Mouse (Mus musculus): ENCODE data around the gene Ghr. TPM values are rescaled to one million over a fixed set of nuclear protein-coding genes. Genes with fewer than 3 reads are reported as not detected.

The Ghr gene
- polyA plus RNA-seq, 1 experiment, result 3.8 TPM

GRCm38 (mm10) chr15:3417699-3418098 lies 165.6 kb downstream of the Ghr start:
- no peaks in the 10 kb centered on the region for H3K4me1 ChIP-seq (ENCODE audit: control insufficient read depth, insufficient read depth, insufficient read length, low read length)
- TF ChIP-seq POLR2A (IDR thresholded peaks at IDR 0.05; ENCODE audit: low read depth, low read length) (no peak), CTCF (IDR thresholded peaks at IDR 0.05; ENCODE audit: extremely low read depth, insufficient read length, insufficient replicate concordance, low read depth, low read length) (no peak)
- H3K27me3 ChIP-seq (ENCODE audit: control insufficient read depth, insufficient read depth, low read length), result no peaks in the 10 kb centered on the region
- H3K4me3 ChIP-seq (ENCODE audit: low read depth, low read length), result no peak overlapping the region
- H3K36me3 ChIP-seq (ENCODE audit: control insufficient read depth, insufficient read depth, low read length), result no peaks in the 10 kb centered on the region
- WGBS, result 62% methylated on average over 3 of the region's 3 CpGs
- no peak overlapping the region for H3K27ac ChIP-seq (ENCODE audit: insufficient read depth, low read depth, low read length)

GRCm38 (mm10) chr15:3413103-3413502 lies 170.2 kb downstream of the Ghr start:
- H3K36me3 ChIP-seq (ENCODE audit: control insufficient read depth, insufficient read depth, low read length), result no peaks in the 10 kb centered on the region
- TF ChIP-seq CTCF (IDR thresholded peaks at IDR 0.05; ENCODE audit: extremely low read depth, insufficient read length, insufficient replicate concordance, low read depth, low read length), result no peak
- TF ChIP-seq POLR2A (IDR thresholded peaks at IDR 0.05; ENCODE audit: low read depth, low read length), result no peak
- H3K4me3 ChIP-seq (ENCODE audit: low read depth, low read length), result no peak overlapping the region
- H3K27ac ChIP-seq (ENCODE audit: insufficient read depth, low read depth, low read length), result no peak overlapping the region
- no peaks in the 10 kb centered on the region for H3K4me1 ChIP-seq (ENCODE audit: control insufficient read depth, insufficient read depth, insufficient read length, low read length)
- WGBS, result 95% methylated on average over 3 of the region's 3 CpGs
- no peaks in the 10 kb centered on the region for H3K27me3 ChIP-seq (ENCODE audit: control insufficient read depth, insufficient read depth, low read length)

GRCm38 (mm10) chr15:3408478-3408877 lies 174.8 kb downstream of the Ghr start:
- Histone ChIP-seq H3K4me1 (ENCODE audit: control insufficient read depth, insufficient read depth, insufficient read length, low read length) (no peaks in the 10 kb centered on the region), H3K4me3 (ENCODE audit: low read depth, low read length) (no peak overlapping the region), H3K27ac (ENCODE audit: insufficient read depth, low read depth, low read length) (no peak overlapping the region), H3K27me3 (ENCODE audit: control insufficient read depth, insufficient read depth, low read length) (no peaks in the 10 kb centered on the region), H3K36me3 (ENCODE audit: control insufficient read depth, insufficient read depth, low read length) (no peaks in the 10 kb centered on the region)
- no peak for TF ChIP-seq POLR2A (IDR thresholded peaks at IDR 0.05; ENCODE audit: low read depth, low read length)
- TF ChIP-seq CTCF (IDR thresholded peaks at IDR 0.05; ENCODE audit: extremely low read depth, insufficient read length, insufficient replicate concordance, low read depth, low read length), result no peak
- 78% methylated on average over 4 of the region's 4 CpGs for WGBS

GRCm38 (mm10) chr15:3399196-3399595 lies 184.1 kb downstream of the Ghr start:
- TF ChIP-seq POLR2A (IDR thresholded peaks at IDR 0.05; ENCODE audit: low read depth, low read length) (no peak), CTCF (IDR thresholded peaks at IDR 0.05; ENCODE audit: extremely low read depth, insufficient read length, insufficient replicate concordance, low read depth, low read length) (no peak)
- H3K27ac ChIP-seq (ENCODE audit: insufficient read depth, low read depth, low read length), result no peak overlapping the region
- no peaks in the 10 kb centered on the region for H3K4me1 ChIP-seq (ENCODE audit: control insufficient read depth, insufficient read depth, insufficient read length, low read length)
- no peak overlapping the region for H3K4me3 ChIP-seq (ENCODE audit: low read depth, low read length)
- no peaks in the 10 kb centered on the region for H3K27me3 ChIP-seq (ENCODE audit: control insufficient read depth, insufficient read depth, low read length)
- H3K36me3 ChIP-seq (ENCODE audit: control insufficient read depth, insufficient read depth, low read length), result no peaks in the 10 kb centered on the region

GRCm38 (mm10) chr15:3397369-3398100 lies 185.8 kb downstream of the Ghr start:
- H3K4me1 ChIP-seq (ENCODE audit: control insufficient read depth, insufficient read depth, insufficient read length, low read length), result no peaks in the 10 kb centered on the region
- WGBS, result 57% methylated on average over 3 of the region's 3 CpGs
- no peak overlapping the region for H3K27ac ChIP-seq (ENCODE audit: insufficient read depth, low read depth, low read length)
- no peaks in the 10 kb centered on the region for H3K36me3 ChIP-seq (ENCODE audit: control insufficient read depth, insufficient read depth, low read length)
- TF ChIP-seq CTCF (IDR thresholded peaks at IDR 0.05; ENCODE audit: extremely low read depth, insufficient read length, insufficient replicate concordance, low read depth, low read length) (no peak), POLR2A (IDR thresholded peaks at IDR 0.05; ENCODE audit: low read depth, low read length) (no peak)
- no peaks in the 10 kb centered on the region for H3K27me3 ChIP-seq (ENCODE audit: control insufficient read depth, insufficient read depth, low read length)
- no peak overlapping the region for H3K4me3 ChIP-seq (ENCODE audit: low read depth, low read length)

GRCm38 (mm10) chr15:3396149-3396548 lies 187.1 kb downstream of the Ghr start:
- H3K4me1 ChIP-seq (ENCODE audit: control insufficient read depth, insufficient read depth, insufficient read length, low read length), result no peaks in the 10 kb centered on the region
- TF ChIP-seq CTCF (IDR thresholded peaks at IDR 0.05; ENCODE audit: extremely low read depth, insufficient read length, insufficient replicate concordance, low read depth, low read length) (no peak), POLR2A (IDR thresholded peaks at IDR 0.05; ENCODE audit: low read depth, low read length) (no peak)
- 86% methylated on average over 2 of the region's 2 CpGs for WGBS
- H3K4me3 ChIP-seq (ENCODE audit: low read depth, low read length), result no peak overlapping the region
- H3K27me3 ChIP-seq (ENCODE audit: control insufficient read depth, insufficient read depth, low read length), result no peaks in the 10 kb centered on the region
- H3K27ac ChIP-seq (ENCODE audit: insufficient read depth, low read depth, low read length), result no peak overlapping the region
- H3K36me3 ChIP-seq (ENCODE audit: control insufficient read depth, insufficient read depth, low read length), result no peaks in the 10 kb centered on the region

GRCm38 (mm10) chr15:3395700-3396099 lies 187.6 kb downstream of the Ghr start:
- no peak overlapping the region for H3K4me3 ChIP-seq (ENCODE audit: low read depth, low read length)
- WGBS, result 85% methylated on average over 3 of the region's 3 CpGs
- H3K27ac ChIP-seq (ENCODE audit: insufficient read depth, low read depth, low read length), result no peak overlapping the region
- no peaks in the 10 kb centered on the region for H3K36me3 ChIP-seq (ENCODE audit: control insufficient read depth, insufficient read depth, low read length)
- no peaks in the 10 kb centered on the region for H3K27me3 ChIP-seq (ENCODE audit: control insufficient read depth, insufficient read depth, low read length)
- H3K4me1 ChIP-seq (ENCODE audit: control insufficient read depth, insufficient read depth, insufficient read length, low read length), result no peaks in the 10 kb centered on the region
- TF ChIP-seq POLR2A (IDR thresholded peaks at IDR 0.05; ENCODE audit: low read depth, low read length) (no peak), CTCF (IDR thresholded peaks at IDR 0.05; ENCODE audit: extremely low read depth, insufficient read length, insufficient replicate concordance, low read depth, low read length) (no peak)

All from small intestine, adult 2 months (tissue).